Mouse (Mus musculus): Measurements from ENCODE around the gene Gpc5.
A peak's percentile ranks its signal among the peaks of the same experiment; 100 is the strongest.

The Gpc5 gene

GRCm38 (mm10) chr14:115580466-115581255 lies 488.6 kb downstream of the Gpc5 start:
- DNase-seq, result no peak

DNA sequence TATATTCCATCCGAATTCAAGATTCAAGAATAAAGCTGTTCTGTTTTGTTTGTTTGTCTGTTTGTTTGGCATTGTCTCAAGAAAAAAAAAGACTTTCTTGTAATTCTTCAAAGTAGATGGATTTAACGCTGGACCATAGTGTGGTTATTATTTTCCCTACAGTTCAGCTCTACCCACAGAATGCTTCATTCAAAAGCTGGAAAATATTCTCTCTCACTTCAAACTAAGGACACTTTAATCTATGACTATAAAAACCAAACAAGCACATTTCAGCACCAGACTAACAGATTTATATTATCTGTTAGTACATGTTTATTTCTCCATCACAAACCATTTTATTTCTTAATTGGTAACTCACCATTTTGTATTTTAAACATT lies 489.2 kb downstream of the Gpc5 start:
- DNase-seq, result no peak

DNA sequence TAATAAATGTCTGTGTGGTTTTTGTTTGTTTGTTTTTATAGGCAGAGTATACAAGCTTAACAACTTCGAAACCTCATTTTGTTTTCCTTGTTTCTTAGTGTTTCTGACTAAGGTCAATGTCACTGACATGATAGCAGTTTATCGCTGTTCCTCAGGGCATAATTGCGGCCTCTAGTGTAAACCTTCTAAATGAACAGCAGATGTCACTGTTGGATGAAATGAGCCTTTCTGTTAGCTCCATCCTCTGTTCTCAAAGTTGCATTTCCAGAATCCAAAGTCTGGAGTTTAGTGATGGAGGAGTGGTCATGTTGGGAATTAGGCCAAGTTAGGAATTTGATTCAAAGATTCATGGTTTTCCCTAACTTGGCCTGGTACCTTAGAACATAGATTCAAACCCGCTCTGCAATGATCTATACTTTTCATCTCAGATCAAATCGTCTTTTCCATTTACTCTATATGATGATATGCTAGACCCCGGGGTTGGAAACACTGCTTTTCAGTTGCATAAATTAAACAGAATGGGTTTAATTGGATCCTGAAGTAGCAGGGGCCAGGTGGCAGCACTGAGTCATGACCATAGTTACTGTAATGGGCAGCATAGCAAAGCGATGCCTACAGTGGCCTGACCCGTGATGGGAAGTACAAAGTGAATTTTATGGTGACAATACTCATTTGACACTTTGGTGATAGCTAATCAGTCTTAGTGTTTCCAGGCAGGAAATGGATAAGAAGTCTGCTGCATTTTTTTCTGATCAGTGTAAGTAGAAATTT lies 508.4 kb downstream of the Gpc5 start:
- no peak for DNase-seq

DNA sequence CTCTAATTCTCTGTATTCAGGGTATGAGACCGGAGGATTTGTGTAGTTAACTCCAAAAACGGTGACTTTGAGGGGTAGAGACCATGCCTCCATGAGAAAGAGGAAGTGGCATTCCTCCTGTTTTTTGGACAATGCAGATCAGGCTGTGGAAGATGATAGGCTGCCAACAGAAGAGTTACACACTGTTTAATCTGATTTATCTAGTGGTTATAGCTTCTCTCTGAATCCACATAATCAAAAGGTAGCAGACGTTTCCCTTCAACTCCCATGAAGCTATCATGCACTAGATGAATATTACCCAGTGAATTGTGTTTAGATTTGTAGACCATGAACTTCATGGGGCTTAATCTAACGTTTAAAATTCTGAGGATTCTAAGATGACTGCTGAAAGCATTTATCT lies 522.1 kb downstream of the Gpc5 start:
- DNase-seq, result no peak

GRCm38 (mm10) chr14:115616305-115616704 lies 524.3 kb downstream of the Gpc5 start:
- DNase-seq, result no peak

DNA sequence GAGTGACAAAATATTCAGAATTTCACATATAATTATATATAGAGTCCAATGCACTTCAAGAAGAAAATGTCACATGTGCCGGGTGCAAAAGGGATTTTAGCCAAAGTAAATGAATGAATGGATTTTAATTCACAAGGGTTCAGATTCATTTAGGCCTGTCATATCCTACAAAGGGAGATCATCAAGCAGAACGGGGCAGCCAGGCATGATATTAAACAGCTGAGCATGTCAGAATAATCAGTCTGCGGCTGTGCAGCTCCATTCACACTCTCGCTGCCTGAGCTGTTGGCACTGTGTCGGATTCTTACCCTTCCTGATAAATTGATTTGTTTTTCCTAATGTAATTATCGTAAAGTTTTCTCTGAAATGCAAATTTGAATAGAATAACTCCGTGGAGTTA lies 524.8 kb downstream of the Gpc5 start:
- DNase-seq, result no peak

DNA sequence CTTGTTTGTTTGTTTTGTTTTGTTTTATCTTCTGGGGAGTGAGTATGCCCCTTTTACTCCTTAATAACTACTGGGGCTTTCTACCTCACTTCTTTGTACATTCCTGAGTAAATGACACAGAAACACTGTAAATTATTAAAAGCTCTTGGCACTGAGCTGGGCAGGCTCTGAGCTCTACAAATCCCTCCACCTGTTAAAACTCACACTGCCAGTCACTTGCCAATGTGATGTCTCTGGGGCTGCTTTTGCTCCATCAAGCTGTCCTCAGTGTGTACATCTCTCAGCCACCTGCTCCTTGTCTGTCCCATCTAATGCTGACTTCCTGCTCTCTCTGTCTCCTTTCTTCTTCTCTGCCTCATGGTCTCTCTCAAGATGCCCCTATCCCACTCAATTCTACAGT lies 528.5 kb downstream of the Gpc5 start:
- DNase-seq, result no peak

DNA sequence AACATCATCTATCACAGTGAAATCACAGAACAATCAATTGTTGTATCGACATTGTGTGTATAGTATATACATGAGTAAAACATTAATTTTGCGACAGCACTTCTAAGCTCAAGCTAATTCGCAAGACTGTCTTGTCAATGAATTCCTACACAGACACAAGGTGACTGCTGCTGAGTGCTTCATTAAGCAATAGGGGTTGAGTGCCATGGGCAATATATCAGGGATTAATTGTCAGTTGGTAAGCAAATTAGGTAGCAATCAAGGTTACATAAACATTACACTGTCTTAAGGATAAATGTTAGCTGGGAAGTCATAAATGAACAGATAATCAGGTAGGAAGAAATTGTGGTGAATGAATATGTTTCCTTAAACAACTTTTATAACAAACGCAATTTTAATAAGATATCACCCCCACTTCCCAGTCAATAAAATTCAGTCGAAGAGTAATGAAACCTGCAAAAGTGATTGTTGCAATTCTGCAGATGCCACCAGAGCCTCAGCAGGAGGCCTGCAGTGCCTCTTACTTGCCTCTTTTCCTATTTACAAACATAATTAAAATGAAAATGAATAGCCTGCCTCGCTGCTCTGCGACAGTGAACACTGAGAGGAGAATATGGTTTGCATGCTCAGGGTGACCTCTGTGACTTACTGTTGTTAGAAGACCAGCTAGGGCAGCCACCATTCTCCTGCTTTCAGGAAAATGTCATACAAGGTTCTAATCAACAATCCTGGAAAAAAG lies 539.3 kb downstream of the Gpc5 start:
- no peak for DNase-seq

DNA sequence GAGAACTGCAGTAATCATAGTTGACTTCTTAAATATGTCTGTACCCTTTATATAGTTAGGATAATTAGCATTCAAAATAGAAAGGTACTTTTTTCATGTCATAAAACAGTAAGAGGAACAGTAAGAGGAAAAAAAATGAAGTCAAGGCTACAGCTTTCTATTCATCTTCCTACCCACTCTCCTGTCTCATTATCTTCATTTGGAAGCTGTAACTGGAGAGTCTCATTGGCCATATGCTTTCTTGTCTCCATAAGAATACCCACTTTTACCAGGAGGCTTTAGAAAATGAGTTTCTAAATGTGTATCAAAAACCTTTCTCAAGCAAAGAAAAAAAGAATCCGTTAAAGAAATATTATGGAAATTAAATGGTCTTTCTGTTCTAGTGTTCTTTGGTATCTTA lies 541.3 kb downstream of the Gpc5 start:
- no peak for DNase-seq

GRCm38 (mm10) chr14:115679875-115680274 lies 587.9 kb downstream of the Gpc5 start:
- no peak for DNase-seq

DNA sequence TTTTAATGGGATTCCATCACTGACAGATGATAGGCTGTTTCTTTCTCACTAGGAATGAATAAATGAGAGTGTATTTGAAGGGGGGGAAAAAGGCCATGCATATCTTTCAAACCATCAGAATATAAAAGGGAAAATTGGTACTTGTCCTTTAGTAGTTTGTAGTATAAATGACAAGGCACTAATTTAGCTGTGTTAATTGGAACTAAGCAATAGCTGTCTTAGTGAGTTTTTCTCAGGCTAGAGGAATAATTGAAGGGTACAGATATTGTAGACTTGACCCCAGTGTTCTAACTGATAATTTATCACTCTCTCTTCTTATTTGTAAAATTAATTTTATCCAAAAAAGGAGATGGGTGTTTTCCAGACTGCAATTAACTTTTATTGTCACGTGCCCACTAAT lies 654.0 kb downstream of the Gpc5 start:
- no peak for DNase-seq

DNA sequence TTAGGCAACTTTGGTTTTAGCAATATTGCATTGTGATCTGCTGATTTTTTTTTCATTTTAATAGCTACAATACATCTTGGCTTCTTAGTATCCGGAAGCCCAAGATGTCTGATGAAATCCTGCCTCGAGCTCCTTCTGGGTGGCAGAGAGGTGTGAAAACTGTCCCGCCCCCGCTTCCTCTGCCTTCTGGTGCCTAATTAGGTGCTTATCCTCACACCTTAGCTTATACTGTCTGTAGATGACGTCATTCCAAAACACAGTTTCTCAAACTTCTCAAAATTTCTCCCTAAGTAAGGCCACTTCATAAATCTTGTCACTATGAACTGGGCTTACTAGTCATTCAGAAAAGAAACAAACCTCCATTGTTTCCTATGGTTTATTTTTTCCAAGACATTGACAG lies 668.2 kb downstream of the Gpc5 start:
- no peak for DNase-seq

GRCm38 (mm10) chr14:115779382-115780177 lies 687.6 kb downstream of the Gpc5 start:
- no peak for DNase-seq

- no peak for DNase-seq
Observed at GRCm38 (mm10) chr14:115804751-115805150, 712.7 kb downstream of the Gpc5 start.

GRCm38 (mm10) chr14:115819021-115819420 lies 727.0 kb downstream of the Gpc5 start:
- DNase-seq, result no peak

GRCm38 (mm10) chr14:115821657-115822056 lies 729.6 kb downstream of the Gpc5 start:
- no peak for DNase-seq

DNA sequence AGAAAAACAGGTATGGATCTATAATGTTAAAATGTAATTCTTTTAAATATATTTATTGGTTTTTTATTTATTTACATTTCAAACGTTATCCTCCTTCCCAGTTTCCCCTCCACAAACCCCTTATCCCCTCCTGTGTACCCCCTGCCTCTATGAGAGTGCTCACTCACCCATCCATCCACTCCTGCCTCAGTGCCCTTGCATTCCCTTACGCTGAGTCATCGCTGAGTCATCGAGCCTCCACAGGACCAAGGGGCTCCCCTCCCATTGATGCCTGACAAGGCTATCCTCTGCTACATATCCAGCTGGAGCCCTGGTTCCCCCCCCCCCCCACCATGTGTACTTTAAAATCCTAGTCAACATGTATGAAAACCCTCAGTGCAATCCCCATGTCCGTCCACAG lies 738.5 kb downstream of the Gpc5 start:
- no peak for DNase-seq

DNA sequence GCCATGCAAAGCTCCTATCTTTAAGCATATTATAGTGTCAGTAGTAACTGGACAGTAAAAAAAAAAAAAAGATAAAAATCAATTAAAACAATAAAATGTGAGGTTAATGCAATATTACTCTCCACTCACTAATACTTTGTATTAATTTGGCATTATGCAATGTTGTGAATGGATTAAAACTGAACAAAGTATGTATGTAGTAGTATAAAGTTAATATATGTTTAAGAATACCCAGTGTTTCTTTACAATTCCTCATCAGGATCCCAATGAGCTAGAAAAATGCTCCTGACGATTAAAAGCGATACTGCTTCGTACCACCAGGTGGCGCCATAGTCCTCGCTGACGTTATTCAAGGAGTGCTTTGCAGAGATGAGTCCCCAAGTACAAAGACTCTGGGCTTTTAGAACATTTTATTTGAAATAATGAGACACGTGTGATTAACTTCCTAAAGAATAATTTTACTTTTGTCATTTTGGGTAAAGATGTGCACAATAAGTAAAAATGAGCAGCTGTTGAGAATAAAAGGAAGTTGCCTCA lies 739.3 kb downstream of the Gpc5 start:
- peak; percentile 32 to 57 for DNase-seq

GRCm38 (mm10) chr14:115831854-115832625 lies 740.0 kb downstream of the Gpc5 start:
- DNase-seq, result no peak

DNA sequence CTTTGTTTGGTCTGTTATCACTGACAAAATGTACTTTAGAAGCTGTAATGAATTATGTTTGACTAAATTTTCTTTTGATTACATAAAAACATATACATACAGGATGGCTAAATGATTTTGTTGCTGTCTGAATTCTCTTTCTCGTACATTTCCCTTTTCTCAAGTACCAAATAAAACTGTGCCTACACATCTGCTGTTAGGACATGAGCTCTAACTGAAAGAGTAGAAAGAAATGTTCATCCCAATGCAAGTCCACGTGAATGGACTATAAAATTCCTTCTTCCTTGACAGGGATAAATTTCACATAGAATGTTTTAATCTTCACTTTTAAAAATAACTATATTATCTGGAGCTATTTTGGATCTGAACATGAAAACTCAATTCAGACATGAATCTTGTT lies 751.8 kb downstream of the Gpc5 start:
- DNase-seq, result no peak

GRCm38 (mm10) chr14:115844773-115845427 lies 752.9 kb downstream of the Gpc5 start:
- DNase-seq, result no peak
